Mouse (Mus musculus) T-helper 1 cell (primary cell): ENCODE measurements around the gene Zfp94.
"Not testable (repeated sequence)": the region's sequence is repeated elsewhere in the genome, so short reads cannot be mapped to it uniquely, and the experiment has no call there.

ENCODE experiments used
- in situ Hi-C: fragments of 300-600 bp; cut with MboI, MseI; formaldehyde crosslinking; loops from one replicate; pipeline ENCODE4 v1.15.1; 2025; ENCODE audit warnings: high pct_unique_total_duplicates

Zfp94 gene

GRCm38 (mm10) chr7:24278771-24279170, 37.7 kb downstream of the Zfp94 start:
- in situ Hi-C loops, result not testable (repeated sequence)

GRCm38 (mm10) chr7:24274456-24274855, 42.0 kb downstream of the Zfp94 start:
- in situ Hi-C loops, result no loop called here

DNA sequence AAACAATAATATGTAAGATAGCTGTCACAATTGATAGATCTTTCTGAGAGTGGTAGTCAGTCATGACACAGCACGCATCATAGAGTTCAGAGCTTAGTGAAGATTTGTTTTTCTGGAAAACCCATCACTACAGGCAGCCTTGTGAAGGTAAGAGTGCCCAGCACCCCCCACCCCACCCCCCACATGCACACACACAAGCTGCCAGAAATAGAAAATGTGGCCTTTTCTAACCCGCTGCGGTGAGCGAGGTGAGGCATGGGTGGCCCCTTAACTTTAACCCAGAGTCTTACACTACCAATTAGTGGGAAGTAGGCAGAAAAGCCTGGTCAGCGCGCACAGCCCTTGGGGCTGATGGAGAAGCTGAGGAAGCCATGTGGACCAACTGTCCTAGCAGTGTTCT, 45.3 kb downstream of the Zfp94 start:
- in situ Hi-C loops, result no loop called here

DNA sequence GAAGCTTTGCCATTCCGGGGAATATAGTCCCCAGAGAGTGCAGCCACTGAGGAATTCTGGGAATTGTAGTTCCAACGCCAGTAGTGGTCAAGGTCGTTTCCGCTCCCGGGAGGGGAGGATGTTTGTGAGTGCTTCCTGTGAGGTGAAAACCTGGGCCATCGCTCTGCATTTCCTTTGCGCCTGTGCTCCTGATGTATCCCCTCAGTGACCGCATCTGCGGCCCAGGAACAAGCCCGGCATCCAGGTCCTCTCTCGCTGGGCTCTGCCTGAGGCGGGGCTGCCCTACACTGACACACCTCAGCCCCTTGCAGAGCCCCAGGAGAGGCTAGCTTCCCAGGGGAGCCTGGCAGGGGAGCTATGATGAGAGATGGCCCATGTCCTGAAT, 46.2 kb downstream of the Zfp94 start, which contains the start of gene Zfp93:
Gene Zfp93 (plus strand): TSS at position 133 of the 385 bp plus-strand sequence.
- in situ Hi-C loops, result no loop called here

- in situ Hi-C loops, result loop anchor here (5.0 kb wide), 1 partner anchor 57 kb away; the partner anchor contains the start of gene Zfp111
These were observed 46.7 kb downstream of the Zfp94 start for GRCm38 (mm10) chr7:24269667-24270287.

DNA sequence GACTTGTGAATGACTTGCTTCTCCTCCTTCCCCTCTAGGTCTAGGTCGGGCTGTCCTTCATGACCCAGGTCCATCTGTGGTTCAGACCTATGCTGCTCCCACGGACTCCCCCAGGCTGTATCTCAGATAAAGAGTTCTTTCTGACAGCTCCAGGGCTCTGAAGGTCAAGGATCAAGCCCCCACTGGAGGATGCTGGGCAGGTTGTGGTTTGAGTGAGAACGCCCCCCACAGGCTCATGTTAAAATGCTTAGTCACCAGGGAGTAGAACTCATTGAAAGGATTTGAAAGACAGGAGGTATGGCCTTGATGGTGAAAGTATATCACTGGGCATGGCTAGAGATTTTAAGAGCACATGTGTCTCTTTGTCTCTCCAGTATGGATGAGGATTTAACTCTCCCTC, 47.2 kb downstream of the Zfp94 start:
- in situ Hi-C loops, result loop anchor here (5.0 kb wide), 1 partner anchor 57 kb away; the partner anchor contains the start of gene Zfp111

GRCm38 (mm10) chr7:24268176-24269155, 48.0 kb downstream of the Zfp94 start:
- in situ Hi-C loops, result loop anchor here (5.0 kb wide), 1 partner anchor 56 kb away; the partner anchor contains the start of gene Zfp111

GRCm38 (mm10) chr7:24260000-24260312, 56.5 kb downstream of the Zfp94 start:
- in situ Hi-C loops, result no loop called here

DNA sequence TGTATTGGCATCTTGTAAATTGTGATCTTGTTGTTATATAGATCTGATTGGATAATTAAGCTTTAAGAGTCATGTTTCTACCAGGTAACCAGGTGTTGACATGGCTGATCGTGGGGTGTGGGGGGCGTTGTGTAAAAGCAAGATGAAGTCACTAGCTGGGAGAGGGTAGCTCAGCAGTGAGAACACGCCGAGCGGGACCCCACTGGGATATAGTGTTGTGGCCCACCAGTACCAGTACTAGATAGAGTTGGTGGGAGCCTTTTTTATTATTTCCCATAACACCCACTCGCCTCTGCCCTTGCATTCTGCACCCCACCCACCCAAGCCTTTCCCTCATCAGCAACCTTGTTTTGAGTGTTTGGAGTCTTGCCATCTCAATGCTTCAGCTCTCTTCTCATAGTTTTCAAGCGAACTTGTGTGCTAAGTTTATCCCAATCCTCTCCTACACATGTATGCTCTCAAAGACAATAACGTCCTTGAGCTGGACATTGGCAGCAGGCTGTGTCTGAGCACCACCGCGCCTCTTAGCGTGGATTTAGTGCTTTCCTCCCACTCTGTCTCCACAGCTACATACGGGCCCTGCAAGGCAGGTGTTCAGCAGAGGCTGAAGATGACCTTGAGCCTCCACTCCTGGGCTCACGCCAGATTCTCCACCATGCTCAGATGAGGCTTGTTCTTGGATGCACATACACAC, 57.0 kb downstream of the Zfp94 start:
- in situ Hi-C loops, result no loop called here

GRCm38 (mm10) chr7:24254633-24255474, 61.6 kb downstream of the Zfp94 start, which contains the start of gene Zfp108:
Zfp108 (plus strand) TSS chr7:24254794.
- in situ Hi-C loops, result no loop called here

GRCm38 (mm10) chr7:24253779-24254615, 62.5 kb downstream of the Zfp94 start:
- in situ Hi-C loops, result no loop called here
